Mouse (Mus musculus): ENCODE measurements around the gene Epb41l4b. TPM values are rescaled to one million over a fixed set of nuclear protein-coding genes. Genes with fewer than 3 reads are reported as not detected.
A peak's percentile ranks its signal among the peaks of the same experiment; 100 is the strongest.

Gene Epb41l4b
- polyA plus RNA-seq, 1 experiment from 2014 or later = 3.1 TPM

DNA sequence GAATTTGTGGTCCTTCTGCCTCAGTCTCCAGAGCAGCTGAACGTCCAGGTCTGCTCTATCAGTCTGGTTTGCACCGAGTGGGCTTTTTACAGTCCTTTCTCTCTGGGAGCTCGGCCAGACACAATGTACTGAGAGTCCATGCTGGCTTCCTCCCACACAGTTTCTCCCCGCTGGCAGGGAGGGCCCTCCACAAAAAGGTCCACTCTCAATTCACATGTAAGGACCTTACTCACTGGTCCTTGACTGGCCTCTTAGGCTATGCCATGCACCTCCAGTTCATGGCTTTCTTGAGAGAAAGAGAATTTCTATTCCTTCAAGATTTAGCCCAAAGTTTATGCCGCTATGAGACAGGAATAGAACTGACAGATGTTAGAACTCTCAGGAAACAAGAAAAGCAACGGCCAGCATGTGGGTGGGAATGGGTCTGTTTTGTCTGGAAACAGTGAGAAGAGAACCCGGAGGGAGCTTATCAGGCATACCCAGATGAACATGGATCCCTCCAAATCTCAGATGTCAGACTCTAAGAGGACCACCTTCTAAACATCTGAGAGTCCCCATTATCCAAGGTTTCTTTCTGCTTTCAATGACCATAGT, 177.6 kb downstream of the Epb41l4b start:
- ATAC-seq = no peak
- Histone ChIP-seq H3K4me3 (ENCODE audit: low read depth, low read length) (no peak overlapping the region), H3K27me3 (ENCODE audit: control insufficient read depth, insufficient read depth, low read depth, low read length) (no peaks in the 10 kb centered on the region), H3K9ac (ENCODE audit: low read depth, low read length) (no peak overlapping the region), H3K4me1 (ENCODE audit: control insufficient read depth, insufficient read depth, low read length) (no peaks in the 10 kb centered on the region), H3K9me3 (replicated peaks; ENCODE audit: control insufficient read depth, low read length, poor library complexity, severe bottlenecking) (no peaks in the 10 kb centered on the region), H3K4me2 (ENCODE audit: low read length) (no peak overlapping the region), H3K36me3 (ENCODE audit: control insufficient read depth, insufficient read depth, low read length) (peaks cover 33% of the 10 kb centered on the region), H3K27ac (ENCODE audit: low read length) (no peak overlapping the region)
- WGBS = 78% methylated on average over 7 of the region's 7 CpGs

DNA sequence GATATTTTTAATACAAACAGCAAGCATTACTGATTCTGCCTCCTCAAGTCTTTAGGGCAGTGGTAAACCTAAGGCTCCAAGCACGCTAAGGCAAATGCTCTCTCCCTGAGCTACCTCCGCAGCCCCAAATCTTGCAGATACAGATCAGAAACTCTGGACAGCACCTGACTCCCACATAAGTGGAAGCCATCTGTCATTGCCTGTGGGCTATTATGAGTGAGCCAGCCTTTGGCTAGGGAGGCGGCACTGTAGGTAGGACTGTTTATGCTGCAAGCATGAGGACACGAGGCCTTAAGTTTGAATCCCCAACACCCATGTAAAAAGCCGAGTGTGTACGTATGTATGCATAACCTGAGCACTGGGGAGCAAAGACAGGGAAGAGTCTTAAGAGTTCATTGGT, 179.6 kb downstream of the Epb41l4b start:
- WGBS = 90% methylated on average over 6 of the region's 6 CpGs
- peaks cover 39% of the 10 kb centered on the region for H3K36me3 ChIP-seq (ENCODE audit: control insufficient read depth, insufficient read depth, low read length)

DNA sequence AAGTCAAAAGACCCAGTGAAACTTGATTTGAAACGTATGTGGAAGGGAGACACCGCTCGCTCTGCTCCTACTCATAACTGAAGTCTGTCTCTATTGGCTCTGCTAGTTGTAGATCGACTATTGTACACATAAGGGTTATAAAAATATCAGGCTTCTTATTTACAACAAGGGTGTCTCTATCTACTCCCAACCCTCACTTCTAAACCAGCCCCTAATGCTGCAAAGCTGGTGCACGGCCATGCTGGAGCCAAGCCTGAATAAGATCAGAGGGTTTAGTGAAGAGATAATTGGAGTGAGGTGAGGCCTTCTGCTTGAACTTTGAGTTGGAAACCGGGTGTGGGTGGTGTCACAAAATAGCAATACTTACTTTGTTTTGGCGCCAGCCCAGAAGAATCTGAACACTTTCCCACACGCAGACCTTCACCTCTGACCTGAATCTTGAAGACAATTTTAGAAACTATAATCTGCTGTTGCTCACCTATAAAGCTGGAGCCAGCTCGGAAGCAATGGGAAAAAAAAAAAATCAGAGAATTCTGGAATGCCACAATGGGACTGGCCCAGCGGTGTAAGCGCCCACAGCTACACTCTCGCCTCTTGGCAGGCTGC, 181.8 kb downstream of the Epb41l4b start:
- ATAC-seq = no peak
- Histone ChIP-seq H3K36me3 (ENCODE audit: control insufficient read depth, insufficient read depth, low read length) (peaks cover 24% of the 10 kb centered on the region), H3K9me3 (replicated peaks; ENCODE audit: control insufficient read depth, low read length, poor library complexity, severe bottlenecking) (no peaks in the 10 kb centered on the region), H3K4me3 (ENCODE audit: low read depth, low read length) (no peak overlapping the region), H3K4me1 (ENCODE audit: control insufficient read depth, insufficient read depth, low read length) (no peaks in the 10 kb centered on the region), H3K27ac (ENCODE audit: low read length) (no peak overlapping the region), H3K4me2 (ENCODE audit: low read length) (no peak overlapping the region), H3K9ac (ENCODE audit: low read depth, low read length) (no peak overlapping the region), H3K27me3 (ENCODE audit: control insufficient read depth, insufficient read depth, low read depth, low read length) (no peaks in the 10 kb centered on the region)
- WGBS = 87% methylated on average over 12 of the region's 12 CpGs

More for the DNA sequence above, 179.6 kb downstream of the Epb41l4b start:
- H3K27me3 ChIP-seq (ENCODE audit: control insufficient read depth, insufficient read depth, low read depth, low read length) = no peaks in the 10 kb centered on the region
- H3K27ac ChIP-seq (ENCODE audit: low read length) = no peak overlapping the region
- H3K4me3 ChIP-seq (ENCODE audit: low read depth, low read length) = no peak overlapping the region
- no peak overlapping the region for H3K4me2 ChIP-seq (ENCODE audit: low read length)
- no peaks in the 10 kb centered on the region for H3K9me3 ChIP-seq (replicated peaks; ENCODE audit: control insufficient read depth, low read length, poor library complexity, severe bottlenecking)
- H3K9ac ChIP-seq (ENCODE audit: low read depth, low read length) = no peak overlapping the region
- H3K4me1 ChIP-seq (ENCODE audit: control insufficient read depth, insufficient read depth, low read length) = no peaks in the 10 kb centered on the region
- no peak for ATAC-seq

- no peak for ATAC-seq
- 72% methylated on average over 9 of the region's 9 CpGs for WGBS
Measured at GRCm38 (mm10) chr4:56957518-56957917, 185.7 kb downstream of the Epb41l4b start.

GRCm38 (mm10) chr4:56953235-56953634, 190.0 kb downstream of the Epb41l4b start:
- no peak for ATAC-seq
- WGBS = 77% methylated on average over 6 of the region's 6 CpGs
- H3K4me2 ChIP-seq (ENCODE audit: low read length) = no peak overlapping the region

More at GRCm38 (mm10) chr4:56957518-56957917, 185.7 kb downstream of the Epb41l4b start:
- no peak overlapping the region for H3K9ac ChIP-seq (ENCODE audit: low read depth, low read length)
- H3K4me1 ChIP-seq (ENCODE audit: control insufficient read depth, insufficient read depth, low read length) = no peaks in the 10 kb centered on the region
- H3K4me2 ChIP-seq (ENCODE audit: low read length) = no peak overlapping the region
- H3K27me3 ChIP-seq (ENCODE audit: control insufficient read depth, insufficient read depth, low read depth, low read length) = no peaks in the 10 kb centered on the region
- no peak overlapping the region for H3K4me3 ChIP-seq (ENCODE audit: low read depth, low read length)
- no peak overlapping the region for H3K27ac ChIP-seq (ENCODE audit: low read length)
- H3K9me3 ChIP-seq (replicated peaks; ENCODE audit: control insufficient read depth, low read length, poor library complexity, severe bottlenecking) = no peaks in the 10 kb centered on the region
- peaks cover 15% of the 10 kb centered on the region for H3K36me3 ChIP-seq (ENCODE audit: control insufficient read depth, insufficient read depth, low read length)

DNA sequence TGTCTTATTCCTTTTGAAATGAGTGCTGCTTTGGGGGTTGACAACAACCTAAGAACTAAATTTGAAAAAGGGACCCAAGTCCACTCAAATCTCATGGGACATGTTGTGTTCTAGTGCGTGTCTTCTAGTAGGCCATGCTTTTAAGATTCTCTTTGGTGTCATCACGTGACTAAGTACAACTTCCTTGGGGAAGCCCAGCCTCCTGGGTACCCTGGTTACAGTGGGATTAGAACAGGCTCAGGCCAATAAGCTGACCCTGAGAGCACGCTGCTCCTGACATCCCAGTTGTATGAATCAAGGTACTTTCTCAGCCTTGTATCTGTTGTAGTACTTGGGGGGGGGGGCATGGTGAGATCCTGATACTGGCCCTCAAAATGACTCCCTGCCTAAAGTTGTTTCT, 191.5 kb downstream of the Epb41l4b start:
- H3K27me3 ChIP-seq (ENCODE audit: control insufficient read depth, insufficient read depth, low read depth, low read length) = no peaks in the 10 kb centered on the region
- no peak overlapping the region for H3K9ac ChIP-seq (ENCODE audit: low read depth, low read length)
- no peak for ATAC-seq
- no peak overlapping the region for H3K4me3 ChIP-seq (ENCODE audit: low read depth, low read length)
- no peaks in the 10 kb centered on the region for H3K9me3 ChIP-seq (replicated peaks; ENCODE audit: control insufficient read depth, low read length, poor library complexity, severe bottlenecking)
- no peak overlapping the region for H3K4me2 ChIP-seq (ENCODE audit: low read length)
- H3K27ac ChIP-seq (ENCODE audit: low read length) = no peak overlapping the region
- WGBS = 83% methylated on average over 3 of the region's 3 CpGs
- H3K4me1 ChIP-seq (ENCODE audit: control insufficient read depth, insufficient read depth, low read length) = peaks cover 5% of the 10 kb centered on the region; the same call in 1 of the 2 replicates
- no peaks in the 10 kb centered on the region for H3K36me3 ChIP-seq (ENCODE audit: control insufficient read depth, insufficient read depth, low read length)

More at GRCm38 (mm10) chr4:56953235-56953634, 190.0 kb downstream of the Epb41l4b start:
- Histone ChIP-seq H3K9me3 (replicated peaks; ENCODE audit: control insufficient read depth, low read length, poor library complexity, severe bottlenecking) (no peaks in the 10 kb centered on the region), H3K9ac (ENCODE audit: low read depth, low read length) (no peak overlapping the region), H3K36me3 (ENCODE audit: control insufficient read depth, insufficient read depth, low read length) (no peaks in the 10 kb centered on the region), H3K27me3 (ENCODE audit: control insufficient read depth, insufficient read depth, low read depth, low read length) (no peaks in the 10 kb centered on the region), H3K4me1 (ENCODE audit: control insufficient read depth, insufficient read depth, low read length) (no peaks in the 10 kb centered on the region), H3K4me3 (ENCODE audit: low read depth, low read length) (no peak overlapping the region), H3K27ac (ENCODE audit: low read length) (no peak overlapping the region)

- H3K4me2 ChIP-seq (ENCODE audit: low read length) = no peak overlapping the region
- WGBS = 64% methylated on average over 6 of the region's 6 CpGs
- no peaks in the 10 kb centered on the region for H3K27me3 ChIP-seq (ENCODE audit: control insufficient read depth, insufficient read depth, low read depth, low read length)
- H3K9me3 ChIP-seq (replicated peaks; ENCODE audit: control insufficient read depth, low read length, poor library complexity, severe bottlenecking) = no peaks in the 10 kb centered on the region
- no peak overlapping the region for H3K27ac ChIP-seq (ENCODE audit: low read length)
- H3K36me3 ChIP-seq (ENCODE audit: control insufficient read depth, insufficient read depth, low read length) = no peaks in the 10 kb centered on the region
- no peak overlapping the region for H3K4me3 ChIP-seq (ENCODE audit: low read depth, low read length)
- peaks cover 22% of the 10 kb centered on the region for H3K4me1 ChIP-seq (ENCODE audit: control insufficient read depth, insufficient read depth, low read length)
- no peak overlapping the region for H3K9ac ChIP-seq (ENCODE audit: low read depth, low read length)
- no peak for ATAC-seq
Measured at GRCm38 (mm10) chr4:56949494-56949893, 193.7 kb downstream of the Epb41l4b start.

GRCm38 (mm10) chr4:56946641-56947640, 196.3 kb downstream of the Epb41l4b start, which contains the start of gene Tmem245:
TSS of gene Tmem245 (minus strand) at chr4:56947437.
- H3K4me2 ChIP-seq (ENCODE audit: low read length) = peak within 1 kb of the TSS; percentile 92
- peak within 1 kb of the TSS; percentile 91 for H3K27ac ChIP-seq (ENCODE audit: low read length)
- peak within 1 kb of the TSS; percentile 84 for H3K9ac ChIP-seq (ENCODE audit: low read depth, low read length)
- peak within 1 kb of the TSS; percentile 88 for H3K4me3 ChIP-seq (ENCODE audit: low read depth, low read length)
- peak; percentile 97 for ATAC-seq
- under 1% methylated on average over 104 of the region's 107 CpGs for WGBS
- H3K27me3 ChIP-seq (ENCODE audit: control insufficient read depth, insufficient read depth, low read depth, low read length) = no peaks in the 10 kb centered on the region
- no peaks in the 10 kb centered on the region for H3K9me3 ChIP-seq (replicated peaks; ENCODE audit: control insufficient read depth, low read length, poor library complexity, severe bottlenecking)
- H3K4me1 ChIP-seq (ENCODE audit: control insufficient read depth, insufficient read depth, low read length) = peaks cover 29% of the 10 kb centered on the region
- no peaks in the 10 kb centered on the region for H3K36me3 ChIP-seq (ENCODE audit: control insufficient read depth, insufficient read depth, low read length)
